Mouse (Mus musculus) megakaryocyte, embryonic 14.5 days (primary cell): ENCODE results near the gene Cda.

Source experiments
- FLI1 ChIP-seq: IDR thresholded peaks from 2 replicates; pipeline ENCODE4 v1.6.1; 2012; ENCODE audit warnings: low read length, inconsistent platforms, mixed read lengths
- GATA1 ChIP-seq: IDR thresholded peaks from 3 replicates; pipeline ENCODE4 v1.6.1; 2012; ENCODE audit warnings: mixed read lengths, low read length, inconsistent platforms, borderline replicate concordance

DNA sequence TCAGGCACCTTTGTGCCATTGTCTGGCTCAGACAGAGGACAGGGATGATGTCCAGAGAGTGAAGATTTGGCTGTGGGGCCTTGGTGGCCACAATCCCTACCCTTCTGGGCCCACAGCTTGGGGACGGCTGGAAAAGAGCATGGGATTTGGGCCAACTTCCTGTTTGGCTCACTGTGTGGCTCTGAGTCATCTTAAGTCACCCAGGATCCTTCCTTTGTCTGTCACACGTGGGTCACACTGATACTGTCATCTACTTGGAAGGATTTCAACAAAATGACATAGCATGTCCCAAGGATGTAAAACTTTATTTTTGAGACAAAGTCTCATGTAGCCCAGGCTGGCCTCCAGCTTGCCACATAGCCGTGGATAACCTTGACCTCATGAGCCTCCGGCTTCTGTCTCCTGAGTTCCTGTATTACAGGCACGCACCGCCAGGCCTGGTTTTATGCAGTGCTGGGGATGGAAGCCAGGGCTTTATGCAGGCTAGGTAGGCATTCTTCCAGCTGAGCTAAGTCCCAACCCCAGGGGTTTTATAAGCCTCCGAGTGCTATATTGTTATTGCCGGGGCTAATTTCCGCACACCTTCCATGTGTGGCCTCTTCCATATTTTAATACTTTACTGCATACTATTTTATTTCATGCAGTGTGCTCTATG is 22.8 kb downstream of the Cda start:
- TF ChIP-seq GATA1 (no peak), FLI1 (no peak)
